8 mouse cellular contexts compared by ENCODE assay signal in the genomic region with DNA sequence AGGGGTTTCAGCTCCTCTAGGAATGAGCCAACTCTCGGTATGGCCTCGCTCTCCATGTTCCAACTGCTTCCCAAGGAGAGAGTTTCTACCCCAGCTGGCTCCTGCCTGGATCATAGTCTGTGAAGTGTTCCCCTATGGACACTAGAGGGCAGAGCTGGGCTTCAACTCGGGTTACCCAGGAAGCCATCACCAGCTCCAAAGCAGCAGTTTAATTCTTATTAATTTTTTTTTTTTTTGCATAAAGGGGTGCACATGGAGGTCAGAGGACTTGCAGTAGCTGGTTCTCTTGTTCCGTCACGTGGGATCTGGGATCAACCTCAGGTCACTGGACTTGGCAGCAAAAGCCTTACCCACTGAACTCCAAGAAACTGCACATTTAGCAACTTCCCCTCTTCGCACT. TPM values are rescaled to one million over a fixed set of nuclear protein-coding genes. Genes with fewer than 3 reads are reported as not detected.
A peak's percentile ranks its signal among the peaks of the same experiment; 100 is the strongest.
DNase-seq lines count a peak whose midpoint lies in the region; ATAC-seq lines count a peak whose summit lies in the region.

No protein-coding gene starts in this region.

- H3K9ac ChIP-seq in kidney, embryonic 14.5 days (ENCODE audit: low read depth, low read length) = no peak overlapping the region

- H3K27ac ChIP-seq in kidney, embryonic 14.5 days (ENCODE audit: low read depth, low read length) = no peak overlapping the region

- H3K4me3 ChIP-seq in kidney, embryonic 14.5 days (ENCODE audit: low read length) = no peak overlapping the region

- DNase-seq in kidney, adult 11 months = peak; percentile 88
- DNase-seq in cerebellum, adult 9-10 months = peak; percentile 83
- DNase-seq in frontal cortex, postnatal 10 days (ENCODE audit: low spot score in 2 of 2) = peak; percentile 55 to 66
- DNase-seq in induced T-regulatory cell, adult 2 months (ENCODE audit: low read depth) = peak; percentile 82
- DNase-seq in left cerebral cortex, postnatal 10 days (ENCODE audit: extremely low spot score in 1 of 2, low spot score in 2 of 2) = peak; percentile 69 to 76
- peak; percentile 68 for DNase-seq in right cerebral cortex, postnatal 25 days

- H3K4me2 ChIP-seq in kidney, embryonic 14.5 days (replicated peaks; ENCODE audit: low read depth, low read length) = no peak overlapping the region

- H3K4me1 ChIP-seq in kidney, embryonic 14.5 days (ENCODE audit: control insufficient read depth, insufficient read depth, low read length) = no peaks in the 10 kb centered on the region

- peaks cover 17% of the 10 kb centered on the region for H3K36me3 ChIP-seq in kidney, embryonic 14.5 days (ENCODE audit: control insufficient read depth, insufficient read depth, low read length)

- H3K9me3 ChIP-seq in kidney, embryonic 14.5 days (ENCODE audit: control insufficient read depth, low read length) = no peaks in the 10 kb centered on the region

- 31% methylated on average over 6 of the region's 6 CpGs for WGBS in kidney, embryonic 14.5 days

- intact Hi-C loops in left cerebral cortex, postnatal 10 days (cut with DNase I) = loop anchor here (2.0 to 10.0 kb wide), 2 partner anchors 100 to 142 kb away; a partner anchor contains a TSS

- no peaks in the 10 kb centered on the region for H3K27me3 ChIP-seq in kidney, embryonic 14.5 days (ENCODE audit: control insufficient read depth, insufficient read depth, low read length)

- no peak for ATAC-seq in kidney, embryonic 14.5 days (ENCODE audit: low FRiP score, low TSS enrichment)
- peak; percentile 70 for ATAC-seq in megakaryocyte, adult 5-6 weeks (ENCODE audit: poor library complexity, severe bottlenecking)

RNA-seq across cellular contexts. Expression of a gene that starts 11.5 kb away (rescaled TPM):
- 0.43 and 0.84 TPM in 2 replicates for polyA plus RNA-seq in kidney, embryonic 14.5 days (2014; fragmentation: Nextera tagmentation; extraction: Ambion mirVana)
- total RNA-seq in left cerebral cortex, postnatal 10 days (2021) = under 1 TPM in 1 of 2 experiments, not detected in 1; 0.36 TPM
- not detected in 2 replicates for total RNA-seq in megakaryocyte, adult 5-6 weeks (2015)
- not detected in 2 replicates for total RNA-seq in megakaryocyte, adult 5-6 weeks (2017)

RNA-seq across cellular contexts. Expression of a gene that starts 15.8 kb away (rescaled TPM):
- polyA plus RNA-seq in kidney, embryonic 14.5 days (2014; fragmentation: Nextera tagmentation; extraction: Ambion mirVana) = 9.3 and 10.1 TPM in 2 replicates
- total RNA-seq in left cerebral cortex, postnatal 10 days (2021) = 1 to 10 TPM; 2.7 to 4.5 TPM
- total RNA-seq in megakaryocyte, adult 5-6 weeks (2015) = 59.9 and 97.5 TPM in 2 replicates
- 27.8 and 35.6 TPM in 2 replicates for total RNA-seq in megakaryocyte, adult 5-6 weeks (2017)

RNA-seq across cellular contexts. Expression of a gene that starts 27.5 kb away (rescaled TPM):
- 14.4 and 14.8 TPM in 2 replicates for polyA plus RNA-seq in kidney, embryonic 14.5 days (2014; fragmentation: Nextera tagmentation; extraction: Ambion mirVana)
- total RNA-seq in left cerebral cortex, postnatal 10 days (2021) = 10 to 100 TPM; 33.3 to 36.5 TPM
- 19.3 and 19.9 TPM in 2 replicates for total RNA-seq in megakaryocyte, adult 5-6 weeks (2015)
- total RNA-seq in megakaryocyte, adult 5-6 weeks (2017) = 16.6 and 18.3 TPM in 2 replicates

RNA-seq across cellular contexts. Expression of a gene that starts 28.0 kb away (rescaled TPM):
- 5.7 and 12.5 TPM in 2 replicates for polyA plus RNA-seq in kidney, embryonic 14.5 days (2014; fragmentation: Nextera tagmentation; extraction: Ambion mirVana)
- 1 to 10 TPM; 4.4 to 5.6 TPM for total RNA-seq in left cerebral cortex, postnatal 10 days (2021)
- 8.1 and 10.2 TPM in 2 replicates for total RNA-seq in megakaryocyte, adult 5-6 weeks (2015)
- total RNA-seq in megakaryocyte, adult 5-6 weeks (2017) = 5.7 and 18.8 TPM in 2 replicates

RNA-seq across cellular contexts. Expression of a gene that starts 28.1 kb away (rescaled TPM):
- polyA plus RNA-seq in kidney, embryonic 14.5 days (2014; fragmentation: Nextera tagmentation; extraction: Ambion mirVana) = 37.6 and 43.2 TPM in 2 replicates
- 10 to 100 TPM; 15.1 to 15.6 TPM for total RNA-seq in left cerebral cortex, postnatal 10 days (2021)
- total RNA-seq in megakaryocyte, adult 5-6 weeks (2015) = 76.5 and 93.0 TPM in 2 replicates
- total RNA-seq in megakaryocyte, adult 5-6 weeks (2017) = 57.1 and 66.7 TPM in 2 replicates

Comparison
In these comparisons a context has a peak if more than half of its experiments do, and no peak if none do; other contexts are left out.
1. RNA of a gene that starts 15.8 kb away (total RNA-seq): 27.8 to 97.5 TPM in megakaryocyte, adult 5-6 weeks; 2.7 to 4.5 TPM in left cerebral cortex, postnatal 10 days; every median in the first group is over 4 times any median in the second.
2. Peak in every context shown above with its lines, with median percentiles within 50 percentile points of each other: DNase-seq.